Mouse (Mus musculus) regulatory T cell (primary cell): ENCODE measurements around the gene Chit1.

ENCODE experiments used
- in situ Hi-C: fragments of 300-600 bp; cut with MboI, MseI; formaldehyde crosslinking; loops from one replicate; pipeline ENCODE4 v1.15.1; 2025; ENCODE audit warnings: high pct_unique_total_duplicates

The Chit1 gene

DNA sequence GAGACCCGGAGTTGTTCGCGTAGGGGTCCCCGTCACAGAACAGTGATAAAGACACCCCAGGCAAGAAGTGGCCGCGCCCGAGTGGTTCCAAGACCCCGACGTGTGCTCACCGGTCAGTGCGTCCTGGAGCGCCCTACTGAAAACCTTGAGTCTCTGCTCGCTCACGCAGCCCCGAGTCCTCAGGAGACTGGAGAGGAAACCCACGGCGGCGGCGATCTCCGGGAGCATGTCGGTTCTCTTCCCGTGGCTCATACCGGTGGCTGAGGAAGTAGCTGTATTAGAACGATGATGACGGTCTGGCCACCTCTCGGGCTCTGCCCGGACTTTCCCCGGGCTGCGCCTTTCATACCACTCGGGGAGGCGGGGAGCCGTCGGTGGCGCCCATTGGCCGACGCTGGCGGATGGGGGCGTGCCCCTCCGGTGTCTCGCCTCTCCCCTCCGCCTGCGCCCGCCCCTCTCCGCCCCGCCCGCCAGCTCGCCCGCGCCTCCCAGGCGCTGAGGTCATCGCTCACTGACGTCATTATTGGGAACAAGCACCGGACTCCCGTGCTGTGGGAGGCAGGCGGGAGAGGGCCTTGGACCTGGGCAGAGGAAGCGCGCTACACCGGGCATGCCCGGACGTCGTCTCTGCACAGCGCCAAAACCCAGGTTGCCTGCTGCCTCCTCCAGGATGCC lies 32.1 kb upstream of the Chit1 start, which contains the start of gene Btg2:
Gene Btg2 (minus strand): TSS at position 319 of the 675 bp plus-strand sequence.
- in situ Hi-C loops, result no loop called here

DNA sequence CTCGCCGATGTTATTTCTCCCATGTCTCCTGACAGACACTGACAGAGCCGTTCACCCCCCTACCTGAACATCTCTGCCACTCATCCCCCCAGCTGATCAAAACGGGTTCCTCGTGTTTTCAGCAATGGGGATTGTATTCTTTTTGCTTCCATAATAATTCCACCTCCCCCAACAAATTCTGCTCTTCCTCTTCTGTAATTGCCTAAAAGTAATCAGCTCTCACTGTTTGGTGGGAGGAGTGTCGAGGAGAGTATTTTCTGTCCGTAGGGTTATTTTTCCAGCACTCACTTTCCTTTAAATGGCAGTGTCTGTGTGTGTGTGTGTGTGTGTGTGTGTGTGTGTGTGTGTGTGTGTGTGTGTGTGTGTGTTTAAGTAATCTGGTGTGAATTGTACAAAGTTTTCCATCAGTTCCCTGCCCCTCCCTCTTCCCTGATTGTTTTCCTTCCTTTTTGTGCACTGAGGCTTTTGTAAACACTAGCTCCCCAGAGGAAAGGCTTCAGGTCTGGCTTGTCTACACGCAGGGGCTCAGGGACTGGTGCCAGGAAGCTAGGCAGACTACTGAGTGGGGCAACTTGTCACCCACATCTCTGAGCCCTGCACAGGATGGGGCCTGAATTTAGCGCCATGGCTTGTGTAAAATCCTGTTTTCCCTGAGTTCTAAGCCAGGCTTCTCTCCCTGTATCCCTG lies 31.4 kb upstream of the Chit1 start:
- in situ Hi-C loops, result no loop called here

DNA sequence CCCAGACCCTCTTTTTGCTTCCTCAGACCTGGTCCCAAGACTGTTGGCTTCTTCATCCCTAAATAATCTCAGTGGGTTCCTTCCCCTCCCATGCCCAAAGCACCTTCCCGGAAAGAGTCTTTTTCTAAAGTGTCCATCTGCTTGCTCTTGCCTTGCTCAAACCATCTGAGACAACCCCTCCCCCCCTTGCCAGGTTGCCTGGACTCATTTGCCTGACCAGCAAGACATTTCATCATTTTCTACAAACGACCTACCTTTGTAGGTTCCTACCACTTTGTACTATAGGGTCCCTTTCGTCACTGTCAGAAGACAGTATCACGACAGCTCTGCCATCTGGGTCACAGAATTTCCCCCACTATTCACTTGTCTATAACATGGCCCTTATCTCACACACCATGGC lies 30.6 kb upstream of the Chit1 start:
- in situ Hi-C loops, result no loop called here

DNA sequence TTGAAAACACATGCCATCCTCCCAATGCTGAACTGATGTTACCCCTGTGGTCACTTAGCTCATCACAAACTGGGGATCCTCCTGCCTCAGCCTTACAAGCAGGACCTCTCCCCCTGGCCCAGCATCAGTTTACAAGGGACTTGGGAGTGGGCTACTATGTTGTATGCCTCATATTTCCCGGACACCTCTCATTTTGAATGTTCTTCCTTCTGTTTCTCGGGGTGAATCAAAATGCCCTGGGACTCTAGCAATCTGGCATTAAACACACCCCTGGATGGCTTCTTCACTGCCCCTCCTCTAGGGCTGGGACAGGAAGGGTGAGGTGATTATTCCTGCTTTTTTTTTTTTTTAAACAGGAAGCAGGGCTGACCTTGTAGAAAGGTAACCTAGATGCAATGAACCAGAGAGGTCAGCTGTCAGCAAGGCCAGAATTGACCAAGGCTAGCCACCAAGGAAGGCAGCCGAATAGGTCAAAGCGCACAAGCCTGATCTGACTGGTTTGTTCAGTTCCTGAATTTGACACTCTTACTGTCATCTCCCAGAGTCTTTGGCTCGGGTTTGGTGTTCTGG lies 30.1 kb upstream of the Chit1 start:
- in situ Hi-C loops, result no loop called here

DNA sequence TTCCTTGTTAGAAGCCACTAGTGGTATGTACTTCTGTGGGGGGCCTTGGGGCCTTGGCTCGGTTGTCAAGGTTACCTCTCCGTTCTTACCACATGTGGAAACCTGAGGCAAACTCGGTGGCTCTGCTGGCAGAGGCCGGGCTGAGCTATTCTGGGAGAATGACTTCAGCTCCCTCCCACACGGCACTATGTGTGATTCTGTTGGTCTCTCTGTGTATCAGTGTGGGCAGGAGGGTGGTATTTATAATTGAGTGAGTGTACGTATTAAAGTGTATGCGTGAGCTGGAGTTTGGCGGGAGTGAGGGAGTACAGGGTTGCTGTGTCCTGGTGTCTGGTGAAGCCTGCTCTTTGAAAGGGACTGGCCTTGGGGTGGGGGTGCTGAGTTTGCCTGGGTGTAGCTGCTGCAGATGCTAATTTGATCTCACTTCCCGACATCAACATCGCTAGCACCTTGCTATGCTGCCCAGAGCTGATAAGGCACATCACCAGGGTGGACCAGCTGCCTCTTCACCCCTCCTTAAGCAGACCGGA lies 28.0 kb upstream of the Chit1 start:
- in situ Hi-C loops, result no loop called here

DNA sequence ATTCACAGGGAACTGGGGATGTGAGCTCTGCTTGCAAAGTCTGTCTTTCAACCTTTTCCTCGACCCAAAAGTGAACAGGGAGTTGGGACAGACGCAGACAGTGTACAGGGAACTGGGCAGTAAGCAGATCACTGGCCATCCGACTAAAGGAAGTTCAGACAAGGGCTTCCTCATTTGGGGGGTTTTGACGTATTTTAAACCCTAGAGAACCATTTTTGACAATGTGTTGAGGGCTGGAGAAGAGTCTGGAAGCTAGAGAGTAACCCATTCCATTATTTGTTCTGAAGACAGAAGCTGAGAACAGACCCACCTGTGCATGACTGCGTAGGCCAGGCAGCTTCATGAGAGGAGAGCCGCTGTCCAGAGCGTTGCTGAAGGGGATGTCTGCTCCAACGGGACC lies 27.4 kb upstream of the Chit1 start:
- in situ Hi-C loops, result no loop called here

DNA sequence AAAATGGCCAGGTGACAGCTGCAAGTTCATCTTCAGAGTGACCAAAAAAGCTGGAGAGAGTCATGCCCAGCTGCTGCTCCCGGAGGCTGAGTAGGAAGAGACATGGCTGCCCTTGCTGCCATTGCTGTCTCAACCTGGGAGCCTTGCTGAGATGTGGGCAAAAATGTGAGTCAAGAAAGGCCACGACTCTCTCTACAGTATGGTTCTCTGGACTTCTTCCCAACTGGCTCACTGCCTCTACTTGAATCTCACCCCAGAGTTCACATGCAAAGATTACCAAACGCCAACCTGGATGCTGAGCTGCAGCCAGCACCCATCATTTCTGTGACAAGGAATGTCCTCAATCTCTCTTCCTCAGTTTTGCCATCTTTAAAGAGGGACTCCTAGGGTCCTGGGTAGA lies 26.9 kb upstream of the Chit1 start:
- in situ Hi-C loops, result no loop called here

DNA sequence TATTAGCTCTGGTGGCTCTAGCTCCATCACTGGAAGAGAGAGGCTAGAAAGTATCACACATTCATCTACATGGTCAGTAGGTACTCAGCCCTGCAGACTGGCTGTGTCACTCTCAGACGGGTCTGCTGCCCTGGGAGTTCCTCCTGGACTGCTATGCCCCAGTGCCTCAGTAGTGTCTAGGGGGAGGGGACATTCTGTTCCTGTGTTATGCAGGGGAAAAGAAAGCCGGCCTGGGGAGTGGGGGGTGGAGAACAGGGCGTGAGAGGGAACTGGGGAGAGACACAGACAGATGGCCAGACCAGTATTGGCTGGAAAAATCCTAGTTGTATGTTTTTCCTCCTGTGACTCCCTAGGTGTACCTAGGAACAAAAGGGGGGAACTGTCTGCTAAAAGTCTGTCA lies 25.0 kb upstream of the Chit1 start:
- in situ Hi-C loops, result no loop called here

DNA sequence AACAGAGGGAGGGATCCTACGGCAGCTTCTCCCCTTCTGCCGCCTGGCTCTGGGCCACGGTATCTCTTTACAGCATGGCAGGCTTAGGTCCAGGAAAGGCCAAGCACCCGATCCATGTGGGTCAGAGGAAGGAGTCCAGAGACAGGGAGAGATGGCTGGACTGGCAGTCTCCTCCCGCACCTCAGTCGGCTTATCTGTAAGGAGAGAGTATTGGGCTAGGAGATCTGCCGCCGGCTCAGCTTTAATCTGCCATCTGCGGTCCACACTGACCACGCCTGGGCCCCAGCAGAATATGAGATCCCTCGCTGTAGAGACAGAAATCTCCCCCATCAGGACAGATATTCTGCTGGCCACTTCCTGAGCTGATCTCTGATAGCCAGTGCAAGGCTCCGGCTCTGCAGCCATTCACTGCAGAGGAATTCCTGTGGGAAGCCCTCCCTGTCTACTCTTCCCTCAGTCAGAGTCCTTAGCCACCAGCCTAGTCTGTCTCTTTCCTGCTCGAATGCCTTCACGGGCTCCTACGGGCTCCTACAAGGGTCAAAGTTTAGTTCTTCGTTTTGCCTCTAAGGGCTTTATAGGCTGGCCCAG lies 24.1 kb upstream of the Chit1 start:
- in situ Hi-C loops, result no loop called here

DNA sequence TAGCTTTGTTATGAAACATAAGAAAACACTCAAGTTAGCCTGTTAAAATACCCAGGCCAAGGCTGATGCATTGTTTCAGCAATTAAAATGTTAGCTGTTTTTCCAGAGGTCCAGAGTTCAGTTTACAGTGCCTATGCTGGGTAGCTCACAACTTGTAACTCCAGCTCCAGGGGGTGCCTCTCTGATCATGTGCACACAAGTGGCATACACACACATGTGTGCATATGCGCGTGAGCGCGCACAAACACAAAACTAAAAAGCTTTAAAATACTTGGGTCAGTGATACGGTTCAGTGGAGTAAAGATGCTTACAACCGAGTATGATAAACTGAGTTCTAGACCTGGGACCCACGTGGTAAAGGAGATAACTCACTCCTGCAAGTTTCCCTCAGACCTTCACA lies 22.0 kb upstream of the Chit1 start:
- in situ Hi-C loops, result no loop called here

DNA sequence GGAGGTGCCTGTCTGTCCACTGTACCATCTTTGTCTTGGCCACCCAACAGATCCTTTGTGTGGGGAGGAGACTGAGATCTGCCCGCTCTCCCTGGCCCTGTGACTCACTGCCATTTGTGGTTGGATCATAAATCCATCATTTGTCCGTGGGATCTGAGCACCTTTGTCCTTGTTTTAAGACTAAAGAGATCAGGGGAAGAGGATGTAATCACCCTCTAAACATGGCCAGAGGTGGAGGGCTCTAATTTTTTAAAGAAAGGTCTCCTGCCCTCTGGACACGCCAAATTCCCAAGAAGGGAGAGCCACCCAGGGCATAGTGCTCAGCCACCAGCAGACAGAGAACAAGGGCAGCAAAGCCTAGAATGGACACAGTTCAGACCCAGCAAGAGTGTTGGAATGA lies 19.2 kb upstream of the Chit1 start:
- in situ Hi-C loops, result no loop called here

DNA sequence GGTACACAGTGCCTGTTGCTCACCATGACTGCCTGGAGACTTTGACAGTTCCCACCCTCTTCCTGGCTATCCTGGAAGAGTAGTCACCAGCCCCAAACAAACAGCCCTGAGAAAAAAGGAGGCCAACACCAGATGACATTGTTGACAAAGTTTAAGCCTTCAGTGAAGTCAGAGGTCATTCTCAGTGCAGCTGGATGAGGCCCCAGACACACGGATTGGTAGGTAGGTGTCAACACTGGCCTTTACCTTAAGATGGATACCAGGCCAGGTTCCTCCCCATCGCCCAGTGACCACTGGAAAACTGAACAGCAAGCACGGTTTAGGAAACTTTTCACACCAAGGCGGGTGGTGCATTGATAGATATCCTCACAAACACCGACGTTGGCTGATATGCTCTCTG lies 18.7 kb upstream of the Chit1 start:
- in situ Hi-C loops, result no loop called here

DNA sequence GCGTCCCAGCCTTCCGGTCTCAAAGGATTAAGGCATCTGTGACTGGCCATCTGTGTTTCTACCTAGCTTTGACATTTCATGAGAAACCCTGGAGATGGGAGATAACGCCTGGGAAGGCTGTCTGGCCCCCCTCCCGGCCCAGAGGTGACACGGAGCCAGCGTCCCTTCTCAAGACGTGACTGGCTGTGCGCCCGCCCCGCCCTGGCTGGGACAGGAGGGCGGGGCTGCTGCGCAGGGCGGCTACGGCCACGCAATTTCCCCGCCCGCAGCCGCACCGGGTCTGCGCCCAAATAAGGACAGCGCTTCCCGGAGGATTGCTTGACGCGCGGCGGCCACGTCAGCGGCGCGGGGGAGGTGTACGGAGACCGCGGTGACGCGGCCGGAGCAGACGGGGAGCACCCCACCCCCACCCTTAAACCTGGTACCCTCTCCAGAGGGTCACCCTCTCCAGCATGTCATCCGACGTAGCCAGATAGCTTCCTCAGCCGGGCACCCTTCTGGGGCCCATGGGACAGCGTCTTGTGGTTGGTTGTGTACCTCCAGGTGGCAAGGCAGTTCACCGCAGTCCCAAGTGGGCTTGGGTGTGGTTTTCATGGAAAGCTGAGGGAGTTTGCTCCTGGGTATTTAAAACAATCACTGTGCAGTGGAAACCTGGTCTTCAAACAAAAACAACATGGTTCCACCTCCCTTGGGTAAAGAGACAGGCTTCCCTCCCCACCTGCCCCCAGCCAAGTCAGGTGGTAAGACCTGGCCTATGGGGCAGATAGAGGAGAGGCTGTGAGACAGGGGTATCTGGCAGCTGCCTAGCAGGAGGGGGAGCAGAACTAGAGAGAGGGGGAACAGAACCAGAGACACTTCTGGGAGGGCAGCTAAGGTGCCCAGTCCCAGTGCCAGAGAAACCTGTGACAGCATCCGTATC lies 17.9 kb upstream of the Chit1 start:
- in situ Hi-C loops, result no loop called here

DNA sequence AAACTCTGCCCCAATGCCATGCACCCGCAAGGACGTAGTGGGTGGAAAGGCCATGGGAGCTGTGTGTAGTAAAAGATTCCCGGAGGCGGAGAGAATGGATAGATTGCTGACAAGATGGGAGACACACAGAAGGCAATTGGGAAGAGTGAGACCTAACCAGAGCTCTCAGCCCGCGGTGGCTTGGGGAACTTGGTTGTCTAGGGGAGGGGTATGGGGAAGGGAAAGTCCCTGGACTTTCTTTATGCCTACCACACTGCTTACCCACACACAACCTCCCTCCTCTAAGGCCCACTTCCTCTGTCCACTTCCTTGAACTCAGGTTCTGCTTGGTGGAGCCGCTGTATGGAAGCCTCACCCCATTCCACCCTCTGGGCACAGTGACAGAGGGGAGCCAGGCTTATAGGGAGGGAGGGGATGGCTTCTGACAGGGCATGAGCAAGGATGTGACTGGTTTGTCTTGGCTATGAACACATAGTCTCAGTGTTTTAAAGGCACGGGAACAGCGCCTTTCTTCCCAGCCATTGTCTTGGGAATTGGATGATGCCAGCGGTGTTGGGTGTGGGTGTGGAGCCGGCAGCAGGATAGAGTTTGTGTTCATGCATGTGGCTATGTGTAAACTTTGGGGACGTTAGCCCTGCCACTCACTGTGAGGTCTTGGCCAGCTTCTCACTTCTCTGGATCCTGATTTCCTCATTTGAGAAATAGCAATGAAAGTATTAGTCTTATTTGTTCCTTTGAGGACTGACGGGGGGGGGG lies 17.1 kb upstream of the Chit1 start:
- in situ Hi-C loops, result no loop called here

DNA sequence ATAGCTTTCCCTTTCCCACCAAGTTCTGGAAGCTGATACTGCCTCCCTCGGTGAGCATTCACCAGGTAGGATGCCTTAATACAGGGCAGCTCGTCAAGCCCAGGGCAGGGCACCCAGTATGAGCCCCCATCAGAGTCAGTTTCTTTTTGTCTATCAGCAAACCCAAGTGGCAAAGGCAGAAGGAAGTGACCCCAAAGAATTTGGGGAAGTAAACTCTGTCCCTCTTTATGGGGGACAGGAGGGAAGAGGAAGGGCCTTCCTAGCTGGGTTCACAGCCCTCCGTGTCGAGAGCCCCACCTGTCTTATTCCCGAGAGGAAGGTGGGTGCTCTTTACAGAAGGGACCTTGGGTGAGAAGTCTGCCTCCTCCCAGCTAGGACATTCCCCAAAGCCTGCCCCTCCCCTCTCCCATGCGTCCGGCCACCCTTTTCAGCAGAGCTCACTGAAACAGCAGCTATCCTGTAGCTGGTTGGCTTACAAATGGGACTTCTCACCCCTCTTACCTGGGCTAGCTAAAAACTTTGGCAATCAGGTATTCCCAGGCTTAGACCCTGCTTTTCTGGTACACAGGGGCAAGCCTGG lies 15.9 kb upstream of the Chit1 start:
- in situ Hi-C loops, result no loop called here

DNA sequence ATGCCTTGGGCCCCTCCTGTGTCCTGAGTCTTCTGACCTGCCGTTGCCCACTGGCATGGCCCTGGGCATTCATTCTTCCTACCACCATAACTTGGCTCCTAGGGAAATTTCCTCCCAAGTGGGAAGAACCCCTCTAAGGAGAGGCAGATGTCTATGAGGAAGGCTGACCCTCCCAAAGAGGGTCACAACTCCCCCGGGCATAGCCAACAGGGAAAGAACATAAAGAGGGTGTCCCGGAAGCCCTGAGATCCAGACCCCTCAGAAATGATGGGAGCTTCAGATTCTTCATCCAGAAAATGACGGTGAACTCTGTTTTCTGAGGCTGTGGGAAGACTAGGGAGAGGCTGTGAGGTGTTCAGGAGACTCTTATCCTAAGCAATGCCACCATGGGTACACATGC lies 15.3 kb upstream of the Chit1 start:
- in situ Hi-C loops, result no loop called here

DNA sequence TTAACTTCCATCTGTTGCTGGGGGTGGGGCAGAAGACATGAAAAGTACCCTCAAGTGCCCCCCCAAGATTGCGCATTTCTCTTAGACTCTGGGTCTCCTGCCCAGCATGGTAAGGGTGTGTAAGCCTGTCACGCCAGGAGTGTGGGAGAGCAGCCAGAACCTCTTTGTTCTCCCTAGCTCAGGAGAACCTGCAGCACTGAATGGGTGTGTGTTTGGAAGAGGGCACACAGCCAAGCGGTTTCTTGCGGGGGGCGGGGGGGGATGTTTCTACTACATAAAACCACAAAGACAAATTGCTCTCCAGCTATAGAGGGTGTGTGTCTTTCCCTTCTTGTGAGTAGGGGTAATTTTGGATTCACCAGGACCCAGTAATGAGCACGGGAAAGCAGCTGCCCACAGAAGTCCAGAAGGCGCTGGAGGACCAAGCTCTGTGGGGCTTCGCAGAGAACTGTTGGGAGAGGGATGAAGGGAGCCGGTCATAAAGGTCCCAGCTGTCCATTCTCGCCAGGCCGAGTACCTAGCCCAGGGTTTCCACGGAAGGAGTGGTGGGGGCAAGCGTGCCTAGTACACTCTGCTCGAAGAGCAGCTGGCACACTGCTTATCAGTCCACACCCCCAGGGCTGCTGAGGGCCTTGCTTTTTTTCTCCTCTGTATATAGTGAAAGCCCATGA lies 14.6 kb upstream of the Chit1 start:
- in situ Hi-C loops, result no loop called here

DNA sequence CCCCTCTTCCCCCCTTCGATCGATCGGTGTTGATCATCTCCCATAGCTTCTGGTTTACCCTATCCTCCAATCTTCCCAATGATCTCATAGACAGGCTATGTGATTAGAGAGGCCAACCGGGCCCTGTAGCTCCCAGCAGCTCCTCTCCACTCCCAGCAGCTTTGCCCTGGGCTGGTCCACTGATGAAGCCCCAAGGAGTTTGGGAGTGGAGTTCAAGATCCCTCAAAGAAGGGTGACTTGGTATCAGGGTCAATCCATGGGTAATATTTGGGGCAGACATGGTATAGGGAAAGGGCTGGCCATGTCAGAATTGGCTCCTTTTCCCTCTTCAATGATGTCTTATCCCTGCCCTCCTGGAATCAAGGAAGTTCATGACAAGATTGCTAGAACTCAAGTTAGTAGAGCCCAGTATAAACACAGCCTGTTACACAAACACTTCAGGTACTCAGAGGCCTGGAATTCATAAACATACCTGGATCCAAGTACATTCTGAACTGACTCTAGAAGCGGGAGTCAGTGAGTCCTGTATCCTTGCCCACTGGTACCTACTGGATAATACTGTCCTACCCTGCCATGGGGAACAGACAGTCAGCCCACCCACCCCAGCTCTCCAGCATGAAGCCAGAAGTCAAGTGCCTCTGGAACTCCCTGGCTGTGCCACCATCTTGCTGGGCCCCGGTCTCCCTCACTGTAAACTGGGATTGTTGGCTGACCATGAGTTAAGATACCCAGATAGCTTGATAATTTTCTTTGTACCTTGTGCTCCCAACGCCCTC lies 13.8 kb upstream of the Chit1 start:
- in situ Hi-C loops, result no loop called here
